Comparison of ENCODE assay signal across 8 mouse cellular contexts in the genomic region with DNA sequence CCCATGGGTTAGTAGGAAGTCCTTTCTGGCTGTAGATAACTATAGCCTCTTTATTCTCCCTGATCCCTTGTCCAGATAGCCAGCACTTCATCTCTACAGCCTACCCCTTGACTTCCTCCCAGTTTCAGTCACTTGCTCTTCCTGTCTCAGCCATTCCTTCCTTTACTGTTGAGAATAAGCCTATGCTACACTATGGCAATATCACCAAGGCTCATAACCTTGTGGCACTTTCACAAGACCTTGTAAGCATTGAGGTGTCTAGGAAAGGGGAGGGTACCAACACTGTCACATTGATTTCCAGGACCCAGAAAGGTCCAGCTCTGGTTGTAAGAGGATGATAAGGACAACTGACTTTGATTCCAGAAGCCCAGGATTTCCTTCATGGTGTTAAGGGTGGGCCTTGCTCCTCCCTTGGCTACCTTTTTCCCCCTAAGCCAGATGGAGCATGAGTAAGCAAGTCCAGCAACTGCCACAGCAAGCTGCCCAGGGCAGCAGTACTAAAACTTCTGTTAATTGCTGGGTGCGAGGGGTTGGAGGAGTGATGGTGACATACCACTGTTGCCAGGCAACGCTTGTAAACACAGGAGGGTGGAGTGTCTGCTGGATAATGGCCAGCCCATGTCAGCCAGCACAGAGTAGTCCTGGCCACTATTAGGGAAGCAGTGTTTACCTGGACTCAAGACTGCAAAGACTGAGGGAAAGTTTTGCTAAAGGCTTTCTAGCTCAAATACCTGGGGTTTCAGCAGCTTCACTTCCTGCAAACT.
DNase-seq lines count a peak whose midpoint lies in the region; ATAC-seq lines count a peak whose summit lies in the region.

No protein-coding gene starts in this region.

- H3K27ac ChIP-seq in neural tube, embryonic 14.5 days (ENCODE audit: low read depth, low read length), result no peak overlapping the region
- no peak overlapping the region for H3K27ac ChIP-seq in limb, embryonic 11.5 days (replicated peaks; ENCODE audit: low read depth, low read length)

- no peaks in the 10 kb centered on the region for H3K9me3 ChIP-seq in neural tube, embryonic 14.5 days (ENCODE audit: control insufficient read depth, low read length)
- no peaks in the 10 kb centered on the region for H3K9me3 ChIP-seq in limb, embryonic 11.5 days (ENCODE audit: control insufficient read depth, low read length)

- no peak overlapping the region for H3K4me2 ChIP-seq in neural tube, embryonic 14.5 days (ENCODE audit: low read depth, low read length)
- H3K4me2 ChIP-seq in limb, embryonic 11.5 days (ENCODE audit: low read depth, severe bottlenecking), result no peak overlapping the region

- WGBS in neural tube, embryonic 14.5 days, result 19% methylated on average over 2 of the region's 2 CpGs
- WGBS in limb, embryonic 11.5 days, result 18% methylated on average over 2 of the region's 2 CpGs

- H3K4me1 ChIP-seq in neural tube, embryonic 14.5 days (ENCODE audit: control insufficient read depth, insufficient read depth, low read length), result no peaks in the 10 kb centered on the region
- no peaks in the 10 kb centered on the region for H3K4me1 ChIP-seq in limb, embryonic 11.5 days (ENCODE audit: control insufficient read depth, insufficient read depth, low read length)

- no peak for DNase-seq in neural tube, embryonic 10.5 days (ENCODE audit: extremely low spot score, low spot score)
- peak; percentile 36 for DNase-seq in heart, postnatal 4 days
- DNase-seq in limb, embryonic 11.5 days (ENCODE audit: low spot score), result peak; percentile 63
- peak; percentile 4 for DNase-seq in ovary, postnatal 14 days (ENCODE audit: low spot score)
- DNase-seq in right cerebral cortex, adult 2 months (ENCODE audit: low spot score in 2 of 2), result no peak
- DNase-seq in urinary bladder, adult 18-20 months (ENCODE audit: low spot score in 2 of 2), result no peak
- no peak for DNase-seq in yolk sac, embryonic 10.5 days (ENCODE audit: low spot score)

- ATAC-seq in neural tube, embryonic 14.5 days (ENCODE audit: low read depth), result peak; percentile 60; the same call in 1 of the 2 replicates
- peak; percentile 83 for ATAC-seq in limb, embryonic 11.5 days (ENCODE audit: insufficient number of reproducible peaks, low FRiP score, low TSS enrichment, low read depth)

- H3K36me3 ChIP-seq in neural tube, embryonic 14.5 days (ENCODE audit: control insufficient read depth, insufficient read depth, low read length), result no peaks in the 10 kb centered on the region
- no peaks in the 10 kb centered on the region for H3K36me3 ChIP-seq in limb, embryonic 11.5 days (ENCODE audit: control insufficient read depth, insufficient read depth, low read length)

- no peak overlapping the region for H3K9ac ChIP-seq in neural tube, embryonic 14.5 days (replicated peaks; ENCODE audit: low read depth, low read length)
- H3K9ac ChIP-seq in limb, embryonic 11.5 days (ENCODE audit: low read length), result no peak overlapping the region

- no peak overlapping the region for H3K4me3 ChIP-seq in neural tube, embryonic 14.5 days (ENCODE audit: low read depth, low read length)
- H3K4me3 ChIP-seq in limb, embryonic 11.5 days (ENCODE audit: low read depth, low read length), result no peak overlapping the region

- no peaks in the 10 kb centered on the region for H3K27me3 ChIP-seq in neural tube, embryonic 14.5 days (ENCODE audit: control insufficient read depth, insufficient read depth, low read length)
- no peaks in the 10 kb centered on the region for H3K27me3 ChIP-seq in limb, embryonic 11.5 days (ENCODE audit: control insufficient read depth, insufficient read depth, low read length)

Comparison
In these comparisons a context has a peak if more than half of its experiments do, and no peak if none do; other contexts are left out.
1. DNase-seq: peak in heart, postnatal 4 days (single experiment), limb, embryonic 11.5 days (single experiment) and ovary, postnatal 14 days (single experiment); none in neural tube, embryonic 10.5 days (single experiment), right cerebral cortex, adult 2 months (0 of 2), urinary bladder, adult 18-20 months (0 of 2) and yolk sac, embryonic 10.5 days (single experiment).